Mouse (Mus musculus): Measurements from ENCODE around the gene Klrb1c. TPM values are rescaled to one million over a fixed set of nuclear protein-coding genes. Genes with fewer than 3 reads are reported as not detected.
"Not testable (repeated sequence)": the region's sequence is repeated elsewhere in the genome, so short reads cannot be mapped to it uniquely, and the experiment has no call there.

The Klrb1c gene
- polyA plus RNA-seq, 1 experiment, result 0.04 TPM

GRCm38 (mm10) chr6:128754265-128754664, 34.8 kb downstream of the Klrb1c start:
- H3K4me3 ChIP-seq (ENCODE audit: insufficient read depth, low read length); H3K27ac ChIP-seq (ENCODE audit: insufficient read depth, low read length); H3K4me1 ChIP-seq (ENCODE audit: control insufficient read depth, insufficient read depth, low read length): not testable (repeated sequence)
- peak; percentile 40; the same call in 1 of the 2 replicates for TF ChIP-seq POLR2A (IDR thresholded peaks at IDR 0.05; ENCODE audit: extremely low read depth, insufficient read depth, low read length)

- H3K4me3 ChIP-seq (ENCODE audit: insufficient read depth, low read length), result peak overlapping the region; percentile 7; the same call in 1 of the 2 replicates
- H3K4me1 ChIP-seq (ENCODE audit: control insufficient read depth, insufficient read depth, low read length); H3K27ac ChIP-seq (ENCODE audit: insufficient read depth, low read length): not testable (repeated sequence)
- peak; percentile 57 for TF ChIP-seq CTCF (IDR thresholded peaks at IDR 0.05; ENCODE audit: extremely low read depth, insufficient read depth, low read length)
Observed at GRCm38 (mm10) chr6:128753610-128754224, 35.3 kb downstream of the Klrb1c start.

GRCm38 (mm10) chr6:128747006-128747405, 42.0 kb downstream of the Klrb1c start:
- not testable (repeated sequence) for H3K4me1 ChIP-seq (ENCODE audit: control insufficient read depth, insufficient read depth, low read length); H3K27ac ChIP-seq (ENCODE audit: insufficient read depth, low read length); H3K4me3 ChIP-seq (ENCODE audit: insufficient read depth, low read length)

GRCm38 (mm10) chr6:128737445-128737844, 51.6 kb downstream of the Klrb1c start:
- H3K4me1 ChIP-seq (ENCODE audit: control insufficient read depth, insufficient read depth, low read length), result no peaks in the 10 kb centered on the region
- no peak overlapping the region for H3K4me3 ChIP-seq (ENCODE audit: insufficient read depth, low read length)
- no peak overlapping the region for H3K27ac ChIP-seq (ENCODE audit: insufficient read depth, low read length)
- TF ChIP-seq POLR2A (IDR thresholded peaks at IDR 0.05; ENCODE audit: extremely low read depth, insufficient read depth, low read length) (no peak), CTCF (IDR thresholded peaks at IDR 0.05; ENCODE audit: extremely low read depth, insufficient read depth, low read length) (no peak)

- Histone ChIP-seq H3K4me1 (ENCODE audit: control insufficient read depth, insufficient read depth, low read length) (no peaks in the 10 kb centered on the region), H3K4me3 (ENCODE audit: insufficient read depth, low read length) (no peak overlapping the region), H3K27ac (ENCODE audit: insufficient read depth, low read length) (no peak overlapping the region)
- TF ChIP-seq CTCF (IDR thresholded peaks at IDR 0.05; ENCODE audit: extremely low read depth, insufficient read depth, low read length) (0 out of 2 replicates have a peak, but pooled peaks have one; percentile 3), POLR2A (IDR thresholded peaks at IDR 0.05; ENCODE audit: extremely low read depth, insufficient read depth, low read length) (no peak)
Observed at GRCm38 (mm10) chr6:128736100-128736499, 52.9 kb downstream of the Klrb1c start.

- no peak for TF ChIP-seq POLR2A (IDR thresholded peaks at IDR 0.05; ENCODE audit: extremely low read depth, insufficient read depth, low read length)
- no peak for TF ChIP-seq CTCF (IDR thresholded peaks at IDR 0.05; ENCODE audit: extremely low read depth, insufficient read depth, low read length)
- no peaks in the 10 kb centered on the region for H3K4me1 ChIP-seq (ENCODE audit: control insufficient read depth, insufficient read depth, low read length)
- no peak overlapping the region for H3K4me3 ChIP-seq (ENCODE audit: insufficient read depth, low read length)
- no peak overlapping the region for H3K27ac ChIP-seq (ENCODE audit: insufficient read depth, low read length)
Observed at GRCm38 (mm10) chr6:128734896-128735295, 54.1 kb downstream of the Klrb1c start.

GRCm38 (mm10) chr6:128733908-128734679, 54.9 kb downstream of the Klrb1c start:
- TF ChIP-seq CTCF (IDR thresholded peaks at IDR 0.05; ENCODE audit: extremely low read depth, insufficient read depth, low read length), result no peak
- H3K27ac ChIP-seq (ENCODE audit: insufficient read depth, low read length), result no peak overlapping the region
- H3K4me1 ChIP-seq (ENCODE audit: control insufficient read depth, insufficient read depth, low read length), result no peaks in the 10 kb centered on the region
- H3K4me3 ChIP-seq (ENCODE audit: insufficient read depth, low read length), result no peak overlapping the region

- Histone ChIP-seq H3K27ac (ENCODE audit: insufficient read depth, low read length) (no peak overlapping the region), H3K4me3 (ENCODE audit: insufficient read depth, low read length) (no peak overlapping the region), H3K4me1 (ENCODE audit: control insufficient read depth, insufficient read depth, low read length) (no peaks in the 10 kb centered on the region)
- TF ChIP-seq CTCF (IDR thresholded peaks at IDR 0.05; ENCODE audit: extremely low read depth, insufficient read depth, low read length) (no peak), POLR2A (IDR thresholded peaks at IDR 0.05; ENCODE audit: extremely low read depth, insufficient read depth, low read length) (no peak)
Observed at GRCm38 (mm10) chr6:128732032-128732431, 57.0 kb downstream of the Klrb1c start.

Other genes starting within 250 kb of the Klrb1c start
- gene A2ml1, start 207.6 kb downstream of the Klrb1c start, polyA plus RNA-seq (2012; rRNA removed), result 30.6 and 32.4 TPM in 2 replicates
- gene Klrb1a, start 165.7 kb downstream of the Klrb1c start, polyA plus RNA-seq (2012; rRNA removed), result not detected in 2 replicates
- gene Clec2h, start 126.8 kb downstream of the Klrb1c start, polyA plus RNA-seq (2012; rRNA removed), result not detected in 2 replicates
- not detected in 2 replicates for gene Klrb1, start 66.2 kb downstream of the Klrb1c start, polyA plus RNA-seq (2012; rRNA removed)
- gene Gm44511, start 37.1 kb upstream of the Klrb1c start, polyA plus RNA-seq (2012; rRNA removed), result not detected in 2 replicates
- gene Klrb1b, start 37.1 kb upstream of the Klrb1c start, polyA plus RNA-seq (2012; rRNA removed), result not detected in 2 replicates
- gene Clec2i, start 98.4 kb upstream of the Klrb1c start, polyA plus RNA-seq (2012; rRNA removed), result 0.08 TPM in 1 of 2 replicates, not detected in the other
- gene BC035044, start 101.9 kb upstream of the Klrb1c start, polyA plus RNA-seq (2012; rRNA removed), result 2.0 and 2.2 TPM in 2 replicates
- gene Clec2g, start 145.2 kb upstream of the Klrb1c start, polyA plus RNA-seq (2012; rRNA removed), result not detected in 2 replicates

Measured in cortical plate, adult 2 months (tissue).